Mouse (Mus musculus): Measurements from ENCODE around the gene Dhx58. TPM values are rescaled to one million over a fixed set of nuclear protein-coding genes. Genes with fewer than 3 reads are reported as not detected.

Gene Dhx58
- polyA plus RNA-seq, 1 experiment from 2014 or later, result 3.1 TPM

GRCm38 (mm10) chr11:100735954-100736745 is 32.1 kb upstream of the Dhx58 start:
- Histone ChIP-seq H3K27ac (no peak overlapping the region), H3K4me1 (peaks cover 22% of the 10 kb centered on the region), H3K36me3 (peaks cover 35% of the 10 kb centered on the region), H3K4me3 (0 out of 2 replicates have a peak overlapping the region, but pooled peaks have one; percentile 4), H3K9me3 (replicated peaks) (no peaks in the 10 kb centered on the region), H3K27me3 (ENCODE audit: low read depth, poor library complexity, severe bottlenecking) (no peaks in the 10 kb centered on the region)
- DNase-seq (ENCODE audit: low spot score), result no peak
- 78% methylated on average over 14 of the region's 14 CpGs for WGBS

- Histone ChIP-seq H3K27ac (no peak overlapping the region), H3K9me3 (replicated peaks) (no peaks in the 10 kb centered on the region), H3K27me3 (ENCODE audit: low read depth, poor library complexity, severe bottlenecking) (no peaks in the 10 kb centered on the region), H3K4me3 (no peak overlapping the region), H3K36me3 (peaks cover 35% of the 10 kb centered on the region), H3K4me1 (peaks cover 22% of the 10 kb centered on the region)
- WGBS, result 91% methylated on average over 9 of the region's 9 CpGs
- no peak for DNase-seq (ENCODE audit: low spot score)
Measured at GRCm38 (mm10) chr11:100735134-100735865, 31.2 kb upstream of the Dhx58 start.

GRCm38 (mm10) chr11:100730477-100731205 is 26.6 kb upstream of the Dhx58 start:
- Histone ChIP-seq H3K27me3 (ENCODE audit: low read depth, poor library complexity, severe bottlenecking) (no peaks in the 10 kb centered on the region), H3K27ac (no peak overlapping the region), H3K36me3 (peaks cover 53% of the 10 kb centered on the region), H3K4me3 (no peak overlapping the region), H3K4me1 (peaks cover under 1% of the 10 kb centered on the region; the same call in 1 of the 2 replicates), H3K9me3 (replicated peaks) (no peaks in the 10 kb centered on the region)
- no peak for DNase-seq (ENCODE audit: low spot score)
- 92% methylated on average over 6 of the region's 6 CpGs for WGBS

DNA sequence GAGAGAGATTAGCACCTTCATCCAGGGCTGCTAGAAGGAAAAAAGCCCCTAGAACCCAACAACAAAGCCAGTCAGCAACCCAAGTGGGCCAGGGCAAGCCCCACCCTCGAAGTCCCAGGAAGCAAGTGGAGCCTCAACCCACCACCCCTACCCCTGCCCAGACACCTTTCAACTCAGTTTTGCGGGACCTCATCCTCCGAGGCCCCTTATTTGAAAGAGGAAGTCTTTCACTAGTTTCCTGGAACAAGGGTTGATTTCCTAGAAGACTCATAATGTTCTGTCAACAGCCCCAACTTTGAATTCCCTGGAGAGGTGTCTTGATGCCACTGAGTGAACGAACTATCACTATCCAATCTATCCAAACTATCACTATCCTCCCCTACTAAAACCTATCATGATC is 25.9 kb upstream of the Dhx58 start:
- H3K4me3 ChIP-seq, result no peak overlapping the region
- H3K9me3 ChIP-seq (replicated peaks), result no peaks in the 10 kb centered on the region
- H3K4me1 ChIP-seq, result peaks cover 6% of the 10 kb centered on the region
- H3K27ac ChIP-seq, result no peak overlapping the region
- DNase-seq (ENCODE audit: low spot score), result no peak
- peaks cover 50% of the 10 kb centered on the region for H3K36me3 ChIP-seq
- H3K27me3 ChIP-seq (ENCODE audit: low read depth, poor library complexity, severe bottlenecking), result no peaks in the 10 kb centered on the region
- WGBS, result 92% methylated on average over 4 of the region's 4 CpGs

DNA sequence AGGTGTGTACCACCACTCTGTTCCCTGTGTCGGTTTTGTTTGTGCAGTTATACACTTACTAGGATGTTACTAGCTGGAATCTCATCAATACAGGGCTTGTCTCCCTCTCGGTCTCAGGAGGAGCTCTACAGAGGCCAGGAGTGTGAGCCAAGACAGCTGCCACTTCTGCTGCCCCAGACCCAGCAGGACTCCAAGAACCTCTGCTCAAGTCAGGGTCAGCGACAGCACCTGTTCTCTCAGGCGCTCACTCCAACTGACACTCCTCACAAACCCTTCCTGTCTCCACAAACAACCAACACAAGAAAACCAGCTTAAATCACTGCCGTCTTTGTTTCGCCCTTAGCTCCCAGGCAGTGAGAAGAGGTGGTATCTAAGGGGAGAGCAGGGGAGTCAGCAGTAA is 24.5 kb upstream of the Dhx58 start:
- H3K4me1 ChIP-seq, result peaks cover 15% of the 10 kb centered on the region
- H3K27ac ChIP-seq, result no peak overlapping the region
- H3K27me3 ChIP-seq (ENCODE audit: low read depth, poor library complexity, severe bottlenecking), result no peaks in the 10 kb centered on the region
- no peaks in the 10 kb centered on the region for H3K9me3 ChIP-seq (replicated peaks)
- H3K4me3 ChIP-seq, result no peak overlapping the region
- peaks cover 45% of the 10 kb centered on the region for H3K36me3 ChIP-seq
- 89% methylated on average over 6 of the region's 6 CpGs for WGBS
- DNase-seq (ENCODE audit: low spot score), result no peak

- Histone ChIP-seq H3K27ac (no peak overlapping the region), H3K27me3 (ENCODE audit: low read depth, poor library complexity, severe bottlenecking) (no peaks in the 10 kb centered on the region)
Measured at GRCm38 (mm10) chr11:100727201-100727600, 23.1 kb upstream of the Dhx58 start.

DNA sequence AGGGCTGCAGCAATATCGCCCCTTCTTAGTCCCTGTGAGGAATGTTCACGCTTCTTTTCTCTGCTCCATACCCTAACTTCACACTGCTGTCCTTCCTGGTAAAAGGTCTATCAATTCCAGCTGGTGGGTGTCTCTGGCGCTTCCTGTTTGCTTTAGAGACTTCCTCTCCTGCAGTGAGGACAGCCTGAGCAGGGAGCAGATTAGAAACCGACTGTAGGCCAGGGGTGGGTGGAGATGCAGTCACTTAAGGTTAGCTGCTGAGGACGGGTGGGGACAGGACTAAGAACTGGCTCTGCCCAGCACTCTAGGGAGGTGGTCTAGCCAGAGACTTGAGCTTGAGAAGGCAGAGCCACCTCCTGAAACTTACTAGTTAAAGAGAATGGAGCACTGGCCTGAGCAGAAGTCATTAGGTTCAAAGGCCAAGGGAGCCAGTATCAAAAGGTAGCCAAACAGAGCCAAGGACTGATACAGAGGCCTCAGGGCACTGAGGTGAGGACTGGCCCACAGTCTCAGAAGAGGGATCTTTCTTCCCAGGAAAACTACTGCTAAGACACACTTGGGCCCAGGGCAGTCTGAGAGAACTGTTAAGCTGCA is 20.9 kb upstream of the Dhx58 start:
- peaks cover 28% of the 10 kb centered on the region for H3K36me3 ChIP-seq
- H3K4me3 ChIP-seq, result 0 out of 2 replicates have a peak overlapping the region, but pooled peaks have one; percentile 11
- peaks cover 31% of the 10 kb centered on the region for H3K4me1 ChIP-seq
- no peaks in the 10 kb centered on the region for H3K9me3 ChIP-seq (replicated peaks)
- 36% methylated on average over 5 of the region's 5 CpGs for WGBS
- no peaks in the 10 kb centered on the region for H3K27me3 ChIP-seq (ENCODE audit: low read depth, poor library complexity, severe bottlenecking)
- no peak for DNase-seq (ENCODE audit: low spot score)
- peak overlapping the region; percentile 74 for H3K27ac ChIP-seq

More at GRCm38 (mm10) chr11:100727201-100727600, 23.1 kb upstream of the Dhx58 start:
- 96% methylated on average over 3 of the region's 3 CpGs for WGBS
- DNase-seq (ENCODE audit: low spot score), result no peak
- H3K36me3 ChIP-seq, result peaks cover 31% of the 10 kb centered on the region
- peaks cover 20% of the 10 kb centered on the region for H3K4me1 ChIP-seq
- no peaks in the 10 kb centered on the region for H3K9me3 ChIP-seq (replicated peaks)
- H3K4me3 ChIP-seq, result no peak overlapping the region

DNA sequence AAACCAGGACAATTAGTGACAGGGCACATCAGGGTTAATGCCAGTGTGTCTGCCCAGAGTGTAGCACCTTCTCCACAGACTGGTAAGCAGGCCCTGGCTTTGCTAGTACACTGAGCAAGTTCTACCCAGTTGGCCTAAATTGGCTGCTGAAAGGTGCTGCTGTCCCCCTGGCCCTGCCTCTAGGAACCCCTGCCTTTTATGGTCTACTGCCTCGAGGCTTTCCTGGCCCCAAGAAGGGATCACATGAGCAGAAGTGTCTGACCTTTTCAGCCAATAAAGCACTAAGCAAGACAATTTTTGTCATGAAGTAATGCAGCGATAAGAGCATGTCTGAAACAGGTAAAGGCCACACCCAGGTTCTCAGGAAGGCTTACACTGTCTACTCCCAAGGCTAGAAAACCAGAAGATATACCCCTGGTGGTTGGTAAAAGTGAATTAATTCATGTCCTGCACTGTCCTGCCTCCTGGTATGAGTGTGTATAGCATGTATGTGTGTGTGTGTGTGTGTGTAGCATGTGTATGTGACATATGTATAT is 18.5 kb upstream of the Dhx58 start:
- Histone ChIP-seq H3K27ac (peak overlapping the region; percentile 19; the same call in 1 of the 2 replicates), H3K4me1 (peaks cover 34% of the 10 kb centered on the region), H3K9me3 (replicated peaks) (no peaks in the 10 kb centered on the region), H3K36me3 (peaks cover 32% of the 10 kb centered on the region), H3K4me3 (no peak overlapping the region), H3K27me3 (ENCODE audit: low read depth, poor library complexity, severe bottlenecking) (no peaks in the 10 kb centered on the region)
- WGBS, result 66% methylated on average over 2 of the region's 2 CpGs
- no peak for DNase-seq (ENCODE audit: low spot score)

GRCm38 (mm10) chr11:100721776-100722492 is 17.9 kb upstream of the Dhx58 start:
- no peak overlapping the region for H3K4me3 ChIP-seq
- DNase-seq (ENCODE audit: low spot score), result no peak
- H3K4me1 ChIP-seq, result peaks cover 34% of the 10 kb centered on the region
- peaks cover 36% of the 10 kb centered on the region for H3K36me3 ChIP-seq
- WGBS, result 81% methylated on average over 8 of the region's 8 CpGs
- 0 out of 2 replicates have a peak overlapping the region, but pooled peaks have one; percentile 19 for H3K27ac ChIP-seq
- H3K27me3 ChIP-seq (ENCODE audit: low read depth, poor library complexity, severe bottlenecking), result no peaks in the 10 kb centered on the region
- H3K9me3 ChIP-seq (replicated peaks), result no peaks in the 10 kb centered on the region

GRCm38 (mm10) chr11:100721254-100721653 is 17.2 kb upstream of the Dhx58 start:
- peaks cover 34% of the 10 kb centered on the region for H3K4me1 ChIP-seq
- no peaks in the 10 kb centered on the region for H3K9me3 ChIP-seq (replicated peaks)
- no peak for DNase-seq (ENCODE audit: low spot score)
- 82% methylated on average over 4 of the region's 4 CpGs for WGBS
- H3K27me3 ChIP-seq (ENCODE audit: low read depth, poor library complexity, severe bottlenecking), result no peaks in the 10 kb centered on the region
- no peak overlapping the region for H3K4me3 ChIP-seq
- peaks cover 42% of the 10 kb centered on the region for H3K36me3 ChIP-seq
- no peak overlapping the region for H3K27ac ChIP-seq

DNA sequence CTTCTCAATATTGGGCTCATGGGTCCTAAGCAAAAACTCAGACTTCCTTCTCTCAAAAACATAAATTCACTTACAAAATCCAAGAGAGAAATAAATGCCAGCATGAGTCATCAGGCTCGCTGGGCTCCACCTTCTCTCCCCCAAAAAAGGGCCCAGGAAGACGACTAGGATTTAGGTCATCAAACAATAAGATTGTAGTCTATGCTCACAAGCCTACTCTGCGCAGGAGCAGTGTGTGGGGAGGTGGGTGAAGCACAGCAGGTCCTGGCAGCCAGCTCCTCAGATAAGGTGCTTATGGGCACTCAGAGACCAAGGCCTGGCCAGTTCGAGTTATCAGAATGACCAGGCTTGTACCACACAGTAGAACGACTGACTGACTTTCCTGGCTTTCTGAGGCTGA is 16.3 kb upstream of the Dhx58 start:
- no peaks in the 10 kb centered on the region for H3K9me3 ChIP-seq (replicated peaks)
- H3K4me3 ChIP-seq, result no peak overlapping the region
- 82% methylated on average over 5 of the region's 5 CpGs for WGBS
- peaks cover 35% of the 10 kb centered on the region for H3K4me1 ChIP-seq
- H3K27ac ChIP-seq, result 0 out of 2 replicates have a peak overlapping the region, but pooled peaks have one; percentile 14
- no peaks in the 10 kb centered on the region for H3K27me3 ChIP-seq (ENCODE audit: low read depth, poor library complexity, severe bottlenecking)
- DNase-seq (ENCODE audit: low spot score), result no peak
- H3K36me3 ChIP-seq, result peaks cover 50% of the 10 kb centered on the region

DNA sequence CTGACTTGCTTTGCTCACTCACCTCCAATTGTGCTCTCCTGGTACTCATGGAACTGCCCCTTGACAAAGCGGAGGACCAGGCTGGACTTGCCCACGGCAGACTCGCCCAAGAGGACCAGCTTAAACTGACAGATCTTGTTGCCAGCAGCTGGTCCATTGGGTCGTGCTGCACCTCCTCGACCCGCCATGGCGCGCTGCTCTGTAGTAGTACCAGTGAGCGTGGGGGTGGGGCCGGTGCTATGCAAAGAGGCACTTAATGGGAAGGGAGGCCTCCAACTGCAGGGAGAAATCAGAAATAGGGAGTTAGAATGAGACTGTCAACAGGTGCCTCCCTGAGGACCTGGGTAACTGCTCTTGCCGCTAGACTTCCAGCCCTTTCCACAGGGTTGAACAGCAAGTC is 15.8 kb upstream of the Dhx58 start:
- 90% methylated on average over 11 of the region's 11 CpGs for WGBS
- no peak for DNase-seq (ENCODE audit: low spot score)
- peaks cover 53% of the 10 kb centered on the region for H3K36me3 ChIP-seq
- H3K4me1 ChIP-seq, result peaks cover 32% of the 10 kb centered on the region
- H3K27me3 ChIP-seq (ENCODE audit: low read depth, poor library complexity, severe bottlenecking), result no peaks in the 10 kb centered on the region
- H3K4me3 ChIP-seq, result no peak overlapping the region
- H3K27ac ChIP-seq, result no peak overlapping the region
- no peaks in the 10 kb centered on the region for H3K9me3 ChIP-seq (replicated peaks)

Data from limb, embryonic 10.5 days (tissue).